Mouse (Mus musculus) Patski (cell line): Measurements from ENCODE around the gene 0610040J01Rik. TPM values are rescaled to one million over a fixed set of nuclear protein-coding genes. Genes with fewer than 3 reads are reported as not detected.

ENCODE experiments used
- ATAC-seq: fragments of 100-300 bp; one replicate; pipeline ENCODE4 v1.8.0; 2021
- CTCF ChIA-PET: fragments of 350-600 bp; sonication (Branson Sonifier 250); formaldehyde crosslinking; loops from one replicate; lab custom pipeline; 2022; ENCODE audit warnings: inconsistent platforms; lab: Charles Lee
- POLR2A ChIA-PET: fragments of 350-600 bp; sonication (Branson Sonifier 250); formaldehyde crosslinking; loops from one replicate; lab custom pipeline; 2022; ENCODE audit warnings: antibody characterized with exemption, inconsistent platforms; lab: Charles Lee
- DNase-seq: peaks from one replicate; pipeline ENCODE4 v3.0.0-alpha.2; 2011; ENCODE audit warnings: low read depth, low spot score
- H3K27me3 ChIP-seq: fragments of 371-371 bp; one replicate; pipeline ENCODE4 v1.5.1; 2021
- CTCF ChIP-seq: fragments of 100-300 bp; IDR thresholded peaks from one replicate; pipeline ENCODE4 v1.5.1; 2021
- in situ Hi-C: fragments of 300-500 bp; cut with MboI; formaldehyde crosslinking; loops from 3 replicates; pipeline ENCODE4 v1.11.1; 2018; ENCODE audit warnings: low pct_unique_long_range_greater_than_20kb, mixed read lengths
- polyA plus RNA-seq: library from polyadenylated mRNA; unstranded; gene quantifications from one replicate; pipeline ENCODE4 v1.2.3, GENCODE M21; 2021

0610040J01Rik gene
- polyA plus RNA-seq, 1 experiment from 2014 or later: 0.58 TPM

GRCm38 (mm10) chr5:63817270-63817669, 5.1 kb downstream of the 0610040J01Rik start:
- ATAC-seq (no peak), DNase-seq (no peak)
- ChIA-PET CTCF (interaction anchor here (1.1 to 3.6 kb wide), 4 partner anchors 8 to 70 kb away, joined by 4 to 11 read pairs (median 6); no protein-coding TSS in a partner anchor), POLR2A (interaction anchor here (0.6 to 1.0 kb wide), 2 partner anchors 9 to 18 kb away, joined by 3 to 4 read pairs; no protein-coding TSS in a partner anchor)
- in situ Hi-C loops: no loop called here
- TF ChIP-seq CTCF: no peak
- peaks cover 4% of the 10 kb centered on the region for H3K27me3 ChIP-seq

GRCm38 (mm10) chr5:63818975-63819374, 6.8 kb downstream of the 0610040J01Rik start:
- TF ChIP-seq CTCF: no peak
- ATAC-seq (no peak), DNase-seq (no peak)
- ChIA-PET POLR2A (interaction anchor here (0.6 kb wide), 1 partner anchor 357 kb away, joined by 4 read pairs; no protein-coding TSS in a partner anchor), CTCF (interaction anchor here (0.7 to 3.6 kb wide), 6 partner anchors 9 to 90 kb away, joined by 3 to 11 read pairs (median 3); no protein-coding TSS in a partner anchor)
- no peaks in the 10 kb centered on the region for H3K27me3 ChIP-seq
- in situ Hi-C loops: no loop called here

GRCm38 (mm10) chr5:63819519-63819918, 7.4 kb downstream of the 0610040J01Rik start:
- CTCF ChIA-PET: interaction anchor here (1.0 to 2.1 kb wide), 4 partner anchors 9 to 90 kb away, joined by 3 to 8 read pairs (median 3); no protein-coding TSS in a partner anchor

GRCm38 (mm10) chr5:63821176-63821575, 9.0 kb downstream of the 0610040J01Rik start:
- peak; percentile 29 for TF ChIP-seq CTCF
- ATAC-seq: no peak
- in situ Hi-C loops: no loop called here
- H3K27me3 ChIP-seq: no peaks in the 10 kb centered on the region
- ChIA-PET CTCF (interaction anchor here (0.9 to 2.8 kb wide), 3 partner anchors 13 to 26 kb away, joined by 3 to 14 read pairs (median 3); no protein-coding TSS in a partner anchor), POLR2A (interaction anchor here (0.7 kb wide), 1 partner anchor 110 kb away, joined by 7 read pairs; no protein-coding TSS in a partner anchor)
- no peak for DNase-seq

More at GRCm38 (mm10) chr5:63819519-63819918, 7.4 kb downstream of the 0610040J01Rik start:
- no peak for TF ChIP-seq CTCF
- POLR2A ChIA-PET: interaction anchor here (0.6 kb wide), 1 partner anchor 357 kb away, joined by 4 read pairs; no protein-coding TSS in a partner anchor
- in situ Hi-C loops: no loop called here
- no peak for DNase-seq
- ATAC-seq: no peak
- no peaks in the 10 kb centered on the region for H3K27me3 ChIP-seq

GRCm38 (mm10) chr5:63821860-63822259, 9.7 kb downstream of the 0610040J01Rik start:
- DNase-seq (no peak), ATAC-seq (no peak)
- ChIA-PET POLR2A (no interaction called here), CTCF (interaction anchor here (0.7 to 2.8 kb wide), 5 partner anchors 12 to 79 kb away, joined by 3 to 14 read pairs (median 3); no protein-coding TSS in a partner anchor)
- in situ Hi-C loops: no loop called here
- no peak for TF ChIP-seq CTCF
- no peaks in the 10 kb centered on the region for H3K27me3 ChIP-seq

- ChIA-PET CTCF (interaction anchor here (1.4 kb wide), 2 partner anchors 14 to 30 kb away, joined by 3 to 4 read pairs; no protein-coding TSS in a partner anchor), POLR2A (no interaction called here)
- in situ Hi-C loops: no loop called here
- TF ChIP-seq CTCF: no peak
- no peaks in the 10 kb centered on the region for H3K27me3 ChIP-seq
- DNase-seq (no peak), ATAC-seq (no peak)
Observed at GRCm38 (mm10) chr5:63823362-63824332, 11.5 kb downstream of the 0610040J01Rik start.

- H3K27me3 ChIP-seq: no peaks in the 10 kb centered on the region
- ATAC-seq: no peak
- POLR2A ChIA-PET: no interaction called here
- CTCF ChIA-PET: no interaction called here
- no peak for DNase-seq
- TF ChIP-seq CTCF: no peak
- in situ Hi-C loops: no loop called here
Observed at GRCm38 (mm10) chr5:63824599-63825350, 12.6 kb downstream of the 0610040J01Rik start.

- ATAC-seq: no peak
- DNase-seq: no peak
- ChIA-PET POLR2A (no interaction called here), CTCF (interaction anchor here (1.4 kb wide), 1 partner anchor 19 kb away, joined by 3 read pairs; no protein-coding TSS in a partner anchor)
- TF ChIP-seq CTCF: no peak
- in situ Hi-C loops: no loop called here
- H3K27me3 ChIP-seq: no peaks in the 10 kb centered on the region
Observed at GRCm38 (mm10) chr5:63825881-63826280, 13.7 kb downstream of the 0610040J01Rik start.

- DNase-seq (no peak), ATAC-seq (peak; percentile 17)
- ChIA-PET POLR2A (no interaction called here), CTCF (interaction anchor here (1.4 to 1.5 kb wide), 2 partner anchors 18 to 51 kb away, joined by 3 read pairs; no protein-coding TSS in a partner anchor)
- in situ Hi-C loops: no loop called here
- no peaks in the 10 kb centered on the region for H3K27me3 ChIP-seq
- TF ChIP-seq CTCF: peak; percentile 8
Observed at GRCm38 (mm10) chr5:63827006-63827405, 14.8 kb downstream of the 0610040J01Rik start.
